Mouse (Mus musculus) heart, adult 11 months (tissue): Measurements from ENCODE around the gene Tacc3.
A peak's percentile ranks its signal among the peaks of the same experiment; 100 is the strongest.

Experiments used
- DNase-seq: peaks from one replicate; pipeline ENCODE4 v3.0.0; 2022

Tacc3 gene

DNA sequence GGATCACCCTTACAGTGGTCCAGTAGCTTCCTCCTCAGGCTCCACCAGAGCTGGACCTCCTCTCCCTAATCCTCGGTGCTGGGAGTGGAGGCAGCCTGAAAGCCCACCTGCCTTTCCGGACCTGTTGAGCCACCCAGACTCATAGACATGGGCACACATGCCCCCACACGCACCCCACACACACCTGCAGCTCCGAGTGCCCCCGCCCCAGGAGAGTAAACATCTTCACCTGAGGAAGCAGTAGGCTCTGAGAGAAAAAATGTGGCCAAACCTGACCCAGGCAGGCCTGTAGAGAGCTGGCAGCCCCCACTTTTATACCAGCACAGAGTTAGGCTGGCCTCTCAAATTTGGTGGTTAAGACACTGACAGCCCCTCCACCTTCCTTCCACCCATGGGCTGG is 38.5 kb downstream of the Tacc3 start:
- DNase-seq = no peak

GRCm38 (mm10) chr5:33697534-33697933 is 39.6 kb downstream of the Tacc3 start:
- DNase-seq = no peak

- no peak for DNase-seq
These were observed 40.1 kb downstream of the Tacc3 start for GRCm38 (mm10) chr5:33697947-33698512.

DNA sequence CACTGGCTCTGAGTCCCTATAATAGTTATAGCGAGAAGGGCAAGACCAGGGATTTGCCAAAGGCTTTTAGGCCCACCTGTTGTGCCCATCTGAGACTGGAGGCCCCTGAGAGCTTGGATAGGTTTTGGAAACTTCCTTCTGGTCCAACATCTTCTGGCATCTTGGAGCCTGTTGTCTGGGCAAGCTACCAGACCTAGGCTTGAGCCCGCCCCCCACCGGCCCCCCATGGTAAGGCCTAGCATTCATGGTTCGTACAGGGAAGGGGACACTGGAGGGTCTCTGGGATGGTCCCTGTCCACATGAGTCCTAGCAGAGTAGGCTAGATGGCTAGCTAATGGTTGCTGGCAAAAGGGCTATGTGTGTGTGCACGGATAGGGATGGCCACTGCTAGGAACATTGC is 40.7 kb downstream of the Tacc3 start:
- DNase-seq = no peak

DNA sequence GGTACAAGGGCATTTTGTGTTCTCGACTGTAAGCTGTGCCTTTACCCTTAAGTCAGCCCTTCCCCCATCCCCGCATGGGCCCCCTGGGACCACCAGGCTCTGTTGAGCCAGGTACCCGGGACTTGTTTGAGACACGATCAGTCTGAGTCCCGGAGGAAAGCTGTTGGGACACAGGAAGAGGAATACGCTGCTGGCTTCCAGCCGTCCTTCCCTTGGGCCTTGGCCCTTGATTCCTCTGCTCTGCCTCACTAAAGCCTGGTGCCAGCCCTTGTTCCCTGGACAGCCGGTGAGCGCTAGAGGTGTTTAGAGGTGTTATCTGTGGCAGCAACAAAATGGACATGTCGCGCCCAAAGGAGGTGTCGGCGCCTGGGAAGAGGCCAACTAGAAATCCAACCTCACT is 42.1 kb downstream of the Tacc3 start:
- DNase-seq = peak; percentile 92

GRCm38 (mm10) chr5:33701832-33702231 is 43.9 kb downstream of the Tacc3 start:
- DNase-seq = no peak

- DNase-seq = no peak
These were observed 46.1 kb downstream of the Tacc3 start for GRCm38 (mm10) chr5:33703999-33704398.

- DNase-seq = no peak
These were observed 47.1 kb downstream of the Tacc3 start for GRCm38 (mm10) chr5:33704945-33705611.

DNA sequence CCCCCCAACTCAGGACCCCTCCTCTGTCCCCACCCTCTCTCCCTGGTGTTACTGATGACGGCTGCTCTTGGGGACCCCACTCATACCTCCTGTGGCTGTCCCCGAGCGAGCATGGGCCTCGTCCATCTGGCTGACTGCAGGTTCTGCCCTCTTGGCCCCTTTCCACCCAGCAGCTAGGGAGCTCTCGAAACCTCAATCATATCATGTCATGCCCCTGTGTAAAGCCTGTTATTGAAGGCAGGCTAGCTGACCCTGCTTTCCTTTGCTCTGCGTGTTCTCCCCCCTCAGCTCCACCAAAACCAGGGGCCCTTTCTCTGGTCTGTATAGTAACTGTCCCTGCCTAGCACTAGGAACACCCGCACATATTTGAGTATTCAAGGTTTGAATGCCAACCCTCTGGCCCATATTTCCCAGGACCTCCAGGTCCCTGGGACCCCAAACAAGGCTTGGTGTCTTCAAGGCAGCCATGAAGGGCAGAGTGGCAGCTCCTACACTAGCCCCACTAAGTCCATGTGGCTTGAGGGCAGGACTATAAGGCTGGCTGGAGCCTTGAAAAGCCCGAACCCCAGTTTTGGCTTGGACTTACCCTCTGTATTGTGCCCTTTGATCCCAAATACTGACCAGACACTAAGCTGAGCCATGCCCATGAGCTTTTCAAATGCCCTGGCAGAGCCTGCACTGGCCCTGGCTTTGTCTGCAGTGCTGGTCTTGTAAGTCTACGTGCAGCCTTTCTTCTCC is 47.9 kb downstream of the Tacc3 start:
- DNase-seq = no peak

DNA sequence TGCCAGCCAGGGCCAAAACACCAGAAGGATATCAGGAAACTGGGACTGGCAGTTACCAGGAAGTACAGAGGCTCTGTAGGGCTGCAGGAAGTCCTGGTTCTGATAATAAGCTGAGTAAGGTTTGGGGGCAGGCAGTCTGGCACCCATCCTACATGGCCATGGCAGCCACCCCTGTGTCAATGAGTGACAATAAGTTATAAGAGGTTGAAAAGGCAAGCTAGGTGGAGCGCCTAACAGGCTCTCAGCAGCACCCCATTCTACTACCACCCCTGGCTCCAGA is 48.4 kb downstream of the Tacc3 start:
- DNase-seq = no peak

GRCm38 (mm10) chr5:33707163-33707562 is 49.2 kb downstream of the Tacc3 start:
- DNase-seq = no peak

DNA sequence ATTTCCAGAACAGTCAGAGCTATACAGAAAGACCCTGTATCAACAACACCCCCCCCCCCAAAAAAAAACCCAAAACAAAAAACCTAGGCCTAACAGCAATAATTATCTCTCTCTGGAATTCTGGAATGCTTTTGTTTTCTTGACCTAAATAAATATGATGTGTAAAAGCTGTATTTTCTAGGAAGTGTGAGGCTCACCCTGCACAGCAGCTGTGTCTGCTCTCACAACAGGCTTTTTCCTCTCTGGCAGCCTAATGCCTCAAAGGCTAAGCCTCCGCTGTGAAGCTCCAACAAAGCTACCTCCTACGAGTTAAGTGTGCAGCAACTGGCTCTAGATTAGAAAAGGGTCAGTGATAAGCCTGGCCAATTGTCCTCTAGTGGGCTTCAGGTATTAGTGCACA is 51.1 kb downstream of the Tacc3 start:
- DNase-seq = no peak

DNA sequence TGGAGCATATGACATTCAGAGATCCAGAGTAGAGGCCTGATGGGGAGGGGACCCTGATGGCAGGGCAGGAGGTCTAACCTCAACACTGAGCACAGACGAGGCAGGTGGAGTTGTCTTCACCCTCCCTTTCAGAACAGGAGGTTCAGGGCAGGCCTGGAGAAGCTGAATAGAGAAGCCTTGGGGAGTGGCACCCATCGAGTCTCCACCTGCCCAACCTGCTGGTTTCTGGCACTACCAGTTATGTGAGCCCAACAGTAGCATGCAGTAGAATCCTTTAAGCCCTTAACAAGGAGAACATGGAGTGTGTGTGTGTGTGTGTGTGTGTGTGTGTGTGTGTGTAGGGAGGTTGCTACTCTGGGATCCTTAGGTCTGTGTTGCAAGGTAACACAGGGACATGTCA is 54.6 kb downstream of the Tacc3 start:
- DNase-seq = peak; percentile 84

DNA sequence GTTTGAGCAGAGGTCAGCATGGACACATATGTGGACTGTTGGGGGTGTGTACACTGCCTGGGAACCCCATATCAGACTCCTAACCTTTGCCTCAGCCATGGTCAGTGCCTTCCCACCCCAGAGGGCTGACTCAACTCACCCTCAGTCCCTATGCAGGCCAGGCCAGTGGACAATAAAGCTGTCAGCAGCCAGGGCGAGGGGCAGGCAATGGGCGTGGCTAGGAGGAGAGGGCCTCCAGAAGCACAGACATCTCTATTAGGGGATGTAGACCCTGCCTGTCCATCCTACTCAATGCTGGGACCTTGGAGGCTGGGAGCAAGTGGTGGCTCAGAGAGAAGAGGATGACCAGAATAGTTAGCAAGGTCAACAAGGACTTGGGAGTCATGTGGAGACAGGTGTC is 57.3 kb downstream of the Tacc3 start:
- no peak for DNase-seq

GRCm38 (mm10) chr5:33716467-33716866 is 58.5 kb downstream of the Tacc3 start:
- peak; percentile 85 for DNase-seq

DNA sequence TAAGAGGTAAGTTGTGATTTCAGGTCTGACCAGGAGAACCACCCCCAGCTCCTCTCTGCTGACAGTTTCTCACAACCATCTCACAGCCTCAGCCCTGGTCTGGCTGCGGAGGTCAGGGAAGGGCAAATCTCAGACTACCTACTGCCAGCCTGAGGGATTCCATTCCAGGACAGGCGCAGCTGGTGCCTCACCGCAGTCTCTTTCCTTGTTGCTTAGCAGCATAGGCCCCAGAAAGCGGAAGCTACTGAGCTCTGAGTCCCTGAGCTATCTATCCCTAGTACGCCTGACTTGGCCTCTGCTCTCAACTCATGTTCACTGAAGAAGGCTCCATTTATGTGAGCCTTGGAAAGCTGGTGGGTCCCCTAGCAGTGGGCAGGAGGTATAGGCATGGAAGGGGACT is 60.5 kb downstream of the Tacc3 start:
- peak; percentile 89 for DNase-seq

DNA sequence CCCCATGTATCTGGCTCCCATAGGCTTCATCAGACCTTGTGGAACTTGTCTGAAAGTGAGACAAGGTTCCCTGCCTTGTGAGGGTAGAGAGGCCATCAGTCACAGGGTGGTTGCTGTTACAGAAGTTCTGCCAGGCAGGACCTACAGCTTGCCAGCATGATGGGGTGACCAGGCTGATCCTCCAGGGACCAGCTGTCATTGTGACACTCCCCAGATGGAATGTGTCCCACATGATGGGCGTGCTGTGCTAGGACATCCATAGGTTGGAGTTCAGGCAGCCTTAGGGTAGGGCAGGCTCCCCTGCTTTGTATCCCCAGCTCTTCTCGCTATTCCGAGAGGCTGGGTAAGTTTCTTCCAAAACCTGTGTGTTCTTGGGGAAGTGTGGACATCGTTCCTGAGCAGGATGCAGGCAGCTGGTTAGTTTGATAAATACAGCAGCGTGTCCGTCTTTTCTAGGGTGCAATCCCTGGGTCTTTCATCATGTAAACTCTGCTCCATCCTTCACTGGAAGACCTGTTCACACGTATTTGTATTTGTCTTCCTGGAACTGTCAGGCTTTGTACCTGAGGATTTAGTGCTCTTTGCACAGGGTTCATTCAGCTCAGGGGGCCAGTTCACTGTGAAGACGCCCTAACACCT is 63.0 kb downstream of the Tacc3 start:
- peak; percentile 81 for DNase-seq

- DNase-seq = peak; percentile 98
These were observed 63.8 kb downstream of the Tacc3 start, which contains the start of gene Fgfr3 for GRCm38 (mm10) chr5:33721541-33722265. Fgfr3 (plus strand) TSS chr5:33721674.

GRCm38 (mm10) chr5:33722266-33723018 is 64.5 kb downstream of the Tacc3 start:
- peak; percentile 84 for DNase-seq

DNA sequence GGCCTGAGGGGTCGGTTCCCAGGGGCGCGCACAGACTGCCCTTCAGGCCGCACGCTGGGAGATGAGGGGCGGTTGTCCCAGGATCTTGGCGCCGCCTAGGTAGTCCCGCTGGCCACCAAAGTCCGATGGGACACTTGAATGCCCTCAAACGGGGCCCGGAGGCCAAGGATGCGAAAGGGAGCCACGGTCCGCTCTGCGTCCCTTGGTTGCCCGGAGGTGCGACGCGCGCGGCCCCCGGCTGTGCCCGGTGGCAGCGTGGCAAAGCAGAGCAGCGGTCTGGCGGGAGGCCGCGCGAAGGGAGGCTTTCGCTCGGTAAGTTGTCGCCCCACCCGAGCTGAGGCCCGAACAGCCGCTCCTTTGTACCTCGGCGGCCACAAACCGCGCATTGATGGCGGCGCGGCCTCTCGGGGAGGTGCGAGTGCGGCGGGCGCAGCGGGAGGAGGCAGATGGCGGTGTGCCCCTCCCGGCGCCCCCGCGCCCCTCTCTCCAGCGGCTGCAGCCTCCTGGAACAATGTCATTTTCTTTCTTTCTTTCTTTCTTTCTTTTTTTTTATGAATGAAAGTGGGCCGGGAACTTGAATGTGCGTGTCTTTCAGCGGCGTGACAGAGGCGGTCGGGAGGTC is 65.2 kb downstream of the Tacc3 start:
- peak; percentile 89 for DNase-seq

GRCm38 (mm10) chr5:33723641-33724465 is 65.9 kb downstream of the Tacc3 start:
- peak; percentile 85 for DNase-seq
